Mouse (Mus musculus) adrenal gland, postnatal 4 days (tissue): ENCODE results near the gene Llgl2. TPM values are rescaled to one million over a fixed set of nuclear protein-coding genes. Genes with fewer than 3 reads are reported as not detected.
"Not testable (repeated sequence)": the region's sequence is repeated elsewhere in the genome, so short reads cannot be mapped to it uniquely, and the experiment has no call there.

Experiments
- DNase-seq, 2 experiments: peaks; one replicate each; pipeline ENCODE4 v3.0.0; 2021 to 2022; ENCODE audit warnings: low spot score in 2 of 2, mixed read lengths in 2 of 2
- total RNA-seq, 2 experiments: library from RNA; stranded (reverse); gene quantifications; 2 replicates each; pipeline ENCODE4 v1.2.3; 2021

The Llgl2 gene
- total RNA-seq, 2 experiments from 2014 or later: 15.8 to 25.6 TPM

- DNase-seq: no peak
These were observed 8.7 kb downstream of the Llgl2 start for GRCm38 (mm10) chr11:115832523-115832922.

- DNase-seq: no peak
These were observed 9.2 kb downstream of the Llgl2 start for GRCm38 (mm10) chr11:115833021-115833513.

DNA sequence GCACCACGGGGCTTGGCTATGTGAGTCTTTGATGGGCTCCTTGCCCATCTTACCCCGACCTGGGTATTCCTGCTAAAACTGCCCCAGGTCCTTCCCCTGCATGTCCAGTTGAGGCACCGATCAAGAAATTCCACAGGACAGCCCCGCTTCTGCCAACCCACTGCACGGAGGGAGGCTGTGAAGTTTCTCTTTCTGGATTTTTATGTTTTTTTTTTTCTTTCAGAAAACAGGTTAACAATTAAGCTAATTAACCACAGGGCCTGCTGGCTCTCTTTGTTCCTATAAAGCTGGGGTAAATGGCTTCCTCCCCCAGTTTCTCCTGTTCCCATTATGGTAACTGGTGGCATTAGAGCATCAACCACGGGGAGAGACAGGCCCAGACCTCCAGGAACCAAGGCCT lies 10.2 kb downstream of the Llgl2 start:
- DNase-seq: no peak

- DNase-seq: no peak
These were observed 13.0 kb downstream of the Llgl2 start for GRCm38 (mm10) chr11:115836656-115837395.

DNA sequence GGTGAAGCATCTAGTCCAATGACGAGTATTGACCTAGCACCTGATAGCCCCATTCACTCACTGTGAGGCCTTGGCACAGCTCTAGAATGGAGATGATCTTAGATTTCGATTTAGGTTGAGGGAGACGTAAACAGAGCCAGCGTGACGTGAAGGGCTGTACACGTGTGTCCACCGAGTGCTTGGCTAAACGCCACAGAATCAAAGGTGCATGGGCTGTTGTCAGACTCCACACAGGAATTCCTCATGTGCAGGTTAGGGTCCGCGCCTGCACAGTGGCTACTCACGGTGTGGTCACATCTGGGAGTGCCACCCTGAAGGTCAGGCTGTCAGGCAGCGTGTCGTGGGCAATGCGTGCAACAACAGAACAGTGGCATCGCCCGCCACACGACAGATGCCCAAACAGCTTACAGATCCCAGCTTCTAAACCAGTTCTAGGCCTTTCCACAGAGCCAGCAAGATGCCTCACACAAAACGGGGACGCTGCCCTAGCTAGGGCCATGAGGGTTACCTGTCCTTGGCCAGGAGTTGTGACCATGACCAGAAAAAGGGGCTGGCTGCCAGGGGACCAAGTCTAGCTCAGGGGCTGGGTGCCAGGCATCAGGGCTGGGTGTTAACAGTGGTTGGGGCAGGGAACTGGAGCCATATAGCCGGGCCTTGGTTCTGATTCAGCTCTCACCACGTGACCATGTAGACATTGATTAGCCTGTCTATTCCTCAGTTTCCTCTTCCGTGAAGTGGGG lies 13.9 kb downstream of the Llgl2 start:
- DNase-seq: no peak

GRCm38 (mm10) chr11:115838895-115839311 lies 15.1 kb downstream of the Llgl2 start:
- no peak for DNase-seq

DNA sequence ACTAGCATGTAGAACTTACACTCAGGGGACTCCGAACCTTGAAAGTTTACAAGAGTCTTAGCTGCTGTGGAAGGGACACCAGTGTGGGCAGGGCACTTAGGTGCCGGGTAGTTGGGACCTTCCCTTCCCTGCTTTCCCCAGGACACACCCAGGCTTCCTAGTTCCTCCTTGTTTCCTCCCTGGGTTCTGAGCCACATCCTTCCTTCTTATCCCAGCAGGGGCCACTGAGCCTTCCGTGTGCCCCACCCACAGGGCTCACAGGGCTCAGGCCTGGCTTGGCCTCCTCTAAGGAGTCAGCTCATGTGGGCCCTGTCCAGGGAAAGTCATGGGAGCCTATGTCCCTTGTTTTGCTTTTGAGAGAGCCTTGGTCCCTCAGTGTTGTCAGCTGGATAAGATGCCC lies 15.9 kb downstream of the Llgl2 start:
- DNase-seq: no peak

- no peak for DNase-seq
These were observed 17.2 kb downstream of the Llgl2 start for GRCm38 (mm10) chr11:115841044-115841443.

GRCm38 (mm10) chr11:115841961-115842550 lies 18.2 kb downstream of the Llgl2 start:
- DNase-seq: no peak

DNA sequence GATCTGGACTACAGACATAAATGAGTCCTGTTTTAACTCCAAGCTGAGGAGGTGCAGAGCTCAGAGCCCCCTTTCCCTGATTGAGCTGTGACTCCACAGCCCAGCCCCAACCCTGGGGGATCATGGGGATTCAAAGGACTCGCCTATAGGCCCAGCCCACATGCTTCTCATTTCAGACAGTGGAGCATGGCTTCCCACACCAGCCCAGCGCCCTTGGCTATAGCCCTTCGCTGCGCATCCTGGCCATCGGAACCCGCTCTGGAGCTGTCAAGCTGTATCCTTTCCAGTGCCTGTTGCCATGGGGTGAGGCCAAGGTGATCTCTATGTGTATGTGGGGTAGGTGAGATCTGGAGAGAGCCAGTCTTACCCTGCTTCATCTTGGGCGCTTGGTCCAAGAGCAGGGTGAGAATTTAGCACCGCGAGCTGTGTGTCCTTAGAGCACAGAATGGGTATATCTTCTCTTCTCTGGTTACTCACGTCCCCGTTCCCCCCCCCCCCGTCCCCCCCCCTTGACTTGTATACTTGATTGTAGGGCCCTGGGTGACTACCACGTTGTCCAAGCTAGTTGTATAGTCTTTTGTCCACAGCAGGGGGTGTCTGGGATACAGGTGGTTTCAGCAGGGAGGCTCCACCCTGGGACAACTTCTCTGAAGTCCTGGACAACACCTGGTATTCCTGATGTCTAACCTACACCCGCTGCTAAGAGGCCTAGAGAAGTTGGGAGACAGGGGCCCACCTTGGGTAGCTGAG lies 19.5 kb downstream of the Llgl2 start:
- no peak for DNase-seq

DNA sequence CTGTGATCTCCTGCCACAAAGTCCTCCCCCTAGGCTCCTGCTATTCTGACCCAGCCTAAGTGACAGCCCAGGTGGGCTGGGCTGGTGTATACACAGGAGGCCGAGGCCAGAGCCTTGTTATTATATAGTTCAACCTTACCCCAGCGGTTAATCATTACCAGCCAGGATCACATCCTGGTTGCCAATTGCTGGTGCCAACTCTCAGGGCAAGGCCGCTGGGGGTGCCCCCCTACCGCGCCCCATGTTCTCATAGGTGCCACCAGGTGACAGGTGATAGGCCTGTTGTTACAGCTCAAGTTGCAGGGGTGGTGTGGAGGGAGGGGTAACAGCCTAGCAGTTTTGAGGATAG lies 20.0 kb downstream of the Llgl2 start:
- no peak for DNase-seq

GRCm38 (mm10) chr11:115844240-115844639 lies 20.4 kb downstream of the Llgl2 start:
- no peak for DNase-seq

DNA sequence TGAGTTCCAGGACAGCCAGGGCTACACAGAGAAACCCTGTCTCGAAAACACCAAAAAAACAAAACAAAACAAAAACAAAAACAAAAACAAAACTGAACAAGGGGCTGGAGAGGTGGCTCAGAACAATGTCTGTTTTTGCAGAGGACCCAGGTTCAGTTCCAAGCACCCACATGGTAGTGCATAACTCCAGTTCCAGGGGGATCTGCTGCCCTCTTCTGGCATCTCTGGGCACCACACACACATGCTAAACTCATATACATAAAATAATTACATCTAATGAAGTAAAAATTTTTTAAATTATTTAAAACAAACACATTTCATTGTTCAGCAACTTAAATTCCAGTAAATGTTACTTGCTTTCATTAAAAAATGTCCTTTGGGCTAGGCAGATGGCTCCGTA lies 22.0 kb downstream of the Llgl2 start:
- no peak for DNase-seq

- DNase-seq: no peak
These were observed 30.8 kb downstream of the Llgl2 start for GRCm38 (mm10) chr11:115854674-115855073.

DNA sequence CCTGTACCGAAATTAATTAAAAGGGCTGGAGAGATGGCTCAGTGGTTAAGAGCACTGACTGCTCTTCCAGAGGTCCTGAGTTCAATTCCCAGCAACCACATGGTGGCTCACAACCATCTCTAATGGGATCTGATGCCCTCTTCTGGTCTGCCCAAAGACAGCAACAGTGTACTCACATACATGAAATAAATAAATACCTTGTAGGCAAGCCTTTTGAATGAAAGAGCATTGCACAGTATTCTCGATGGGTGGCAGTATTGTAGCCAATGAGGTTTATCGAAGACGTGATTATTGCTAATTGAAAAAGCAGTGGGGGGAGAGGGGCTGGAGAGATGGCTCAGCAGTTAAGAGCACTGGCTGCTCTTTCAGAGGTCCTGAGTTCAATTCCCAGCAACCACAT lies 33.3 kb downstream of the Llgl2 start:
- not testable (repeated sequence) for DNase-seq

DNA sequence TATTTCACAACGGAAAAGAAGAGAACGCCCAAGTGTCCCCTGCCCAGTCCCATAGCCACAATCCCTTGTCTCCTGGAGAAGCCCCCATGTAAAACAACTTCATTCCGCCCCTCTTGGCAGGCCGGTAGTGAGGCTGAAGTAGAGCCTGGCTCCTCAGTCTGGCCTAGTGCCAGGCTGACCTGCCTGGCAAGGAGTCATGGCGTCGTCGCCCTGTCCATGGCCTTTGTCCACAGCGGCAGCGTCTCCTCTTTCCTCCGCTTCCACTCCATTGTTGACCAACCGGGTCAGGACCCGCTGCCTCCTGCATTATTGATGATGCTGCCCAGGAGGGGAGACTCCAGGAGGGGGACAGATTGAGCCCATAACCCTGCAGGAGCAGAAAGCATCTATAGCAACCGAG lies 34.1 kb downstream of the Llgl2 start:
- no peak for DNase-seq

DNA sequence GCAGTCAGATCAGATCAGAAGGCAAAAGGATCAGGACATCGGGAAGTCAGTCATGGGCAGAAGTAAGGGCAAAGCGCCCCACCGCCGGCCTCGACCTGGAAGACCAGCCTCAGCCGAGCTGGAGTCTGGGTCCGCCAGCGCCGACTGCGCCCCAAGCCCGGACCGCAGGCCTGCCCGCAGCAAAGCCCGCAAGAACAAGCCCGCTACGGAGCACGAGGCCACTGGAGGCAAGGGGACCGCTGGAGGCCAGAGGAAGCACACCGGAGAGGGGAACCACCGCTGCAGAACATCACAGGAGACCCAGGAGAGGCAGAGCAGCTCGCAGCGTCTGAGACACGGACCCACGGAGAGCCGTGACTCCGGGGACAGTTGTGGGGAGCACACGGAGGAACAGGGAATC lies 34.5 kb downstream of the Llgl2 start, which contains the start of gene Myo15b:
TSS of gene Myo15b (plus strand) at position 53 of the 400 bp plus-strand sequence.
- DNase-seq: no peak

- peak; percentile 76 to 84 for DNase-seq
These were observed 35.5 kb downstream of the Llgl2 start for GRCm38 (mm10) chr11:115859143-115859945.

DNA sequence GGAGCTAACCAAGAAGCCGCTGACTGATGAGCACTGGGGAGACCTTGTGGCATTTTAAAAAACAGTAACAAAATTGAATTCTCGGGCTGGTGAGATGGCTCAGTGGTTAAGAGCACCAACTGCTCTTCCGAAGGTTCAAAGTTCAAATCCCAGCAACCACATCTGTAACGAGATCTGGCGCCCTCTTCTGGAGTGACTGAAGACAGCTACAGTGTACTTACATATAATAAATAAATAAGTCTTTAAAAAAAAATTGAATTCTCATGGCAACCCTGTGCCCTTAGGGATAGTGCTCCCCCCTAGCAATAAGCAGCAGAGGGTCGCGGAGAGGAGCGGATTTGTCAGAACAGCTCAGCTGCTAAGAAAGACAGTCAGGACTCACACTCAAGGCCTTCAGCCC lies 40.0 kb downstream of the Llgl2 start:
- no peak for DNase-seq

- no peak for DNase-seq
These were observed 45.5 kb downstream of the Llgl2 start for GRCm38 (mm10) chr11:115869393-115869792.

DNA sequence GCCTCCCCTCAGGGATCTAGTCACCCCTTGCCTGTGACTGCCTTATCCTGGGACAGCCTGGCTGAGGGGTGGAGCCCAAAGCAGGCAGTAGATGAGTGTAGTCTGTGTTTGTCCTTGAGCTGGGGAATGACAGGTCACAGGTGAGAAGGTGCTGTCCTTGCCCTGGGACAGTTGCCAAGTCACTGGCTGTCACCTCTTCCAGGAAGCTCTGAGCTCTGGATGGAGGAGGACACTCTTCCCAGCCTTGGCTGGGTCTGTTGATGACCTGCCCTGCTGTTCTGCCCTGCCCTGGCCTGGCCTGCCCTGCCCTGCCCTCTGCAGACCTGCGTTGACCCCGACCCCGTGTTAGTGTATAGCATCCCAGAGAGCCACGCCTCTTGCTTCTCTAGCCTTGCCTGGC lies 48.6 kb downstream of the Llgl2 start:
- no peak for DNase-seq
